Mouse (Mus musculus) thymus, adult 2 months (tissue): ENCODE measurements around the gene Nmrk1. TPM values are rescaled to one million over a fixed set of nuclear protein-coding genes. Genes with fewer than 3 reads are reported as not detected.

Experiments used
- DNase-seq: peaks from one replicate; pipeline ENCODE4 v3.0.0; 2021
- H3K27ac ChIP-seq: fragments of 200-500 bp; 2 replicates; pipeline ENCODE4 v1.5.1; 2012; ENCODE audit warnings: low read length, control low read depth; ENCODE audit not compliant: control insufficient read depth, insufficient read depth
- H3K27me3 ChIP-seq: fragments of 200-500 bp; 2 replicates; pipeline ENCODE4 v1.6.1; 2012; ENCODE audit warnings: mild to moderate bottlenecking, low read length, moderate library complexity, mixed read lengths; ENCODE audit not compliant: control insufficient read depth, insufficient read depth
- H3K36me3 ChIP-seq: fragments of 200-500 bp; 2 replicates; pipeline ENCODE4 v1.6.1; 2012; ENCODE audit warnings: mild to moderate bottlenecking, low read length, moderate library complexity; ENCODE audit not compliant: control insufficient read depth, insufficient read depth
- H3K4me1 ChIP-seq: fragments of 200-500 bp; replicated peaks from 2 replicates; pipeline ENCODE4 v1.6.1; 2012; ENCODE audit warnings: low read length; ENCODE audit not compliant: control insufficient read depth, insufficient read depth
- H3K4me3 ChIP-seq: fragments of 200-500 bp; 2 replicates; pipeline ENCODE4 v1.5.1; 2012; ENCODE audit warnings: mild to moderate bottlenecking, low read length, control low read depth, moderate library complexity; ENCODE audit not compliant: control insufficient read depth, insufficient read depth
- CTCF ChIP-seq: fragments of 200-500 bp; IDR thresholded peaks from 2 replicates; pipeline ENCODE4 v1.5.1; 2012; ENCODE audit warnings: mild to moderate bottlenecking, control low read depth, low read length, moderate library complexity, borderline replicate concordance; ENCODE audit not compliant: control insufficient read depth, poor library complexity, insufficient read depth; ENCODE audit errors: extremely low read depth
- POLR2A ChIP-seq: fragments of 200-500 bp; IDR thresholded peaks from 2 replicates; pipeline ENCODE4 v1.6.1; 2012; ENCODE audit warnings: mild to moderate bottlenecking, low read length, control low read depth, moderate library complexity; ENCODE audit not compliant: control insufficient read depth, poor library complexity, insufficient read depth; ENCODE audit errors: extremely low read depth
- WGBS: fragments of 180-500 bp; shearing (Covaris S2); methylation state at CpG from one replicate; pipeline ENCODE4 v1.1.7; 2018; 5-methylcytosine and 5-hydroxymethylcytosine counted together
- polyA plus RNA-seq: library from polyadenylated mRNA; depleted of rRNA; stranded (reverse); fragments of >200 nt; gene quantifications from 2 replicates; pipeline ENCODE4 v1.2.3, GENCODE M21; 2012

Gene Nmrk1
- polyA plus RNA-seq, 1 experiment: 5.2 TPM

DNA sequence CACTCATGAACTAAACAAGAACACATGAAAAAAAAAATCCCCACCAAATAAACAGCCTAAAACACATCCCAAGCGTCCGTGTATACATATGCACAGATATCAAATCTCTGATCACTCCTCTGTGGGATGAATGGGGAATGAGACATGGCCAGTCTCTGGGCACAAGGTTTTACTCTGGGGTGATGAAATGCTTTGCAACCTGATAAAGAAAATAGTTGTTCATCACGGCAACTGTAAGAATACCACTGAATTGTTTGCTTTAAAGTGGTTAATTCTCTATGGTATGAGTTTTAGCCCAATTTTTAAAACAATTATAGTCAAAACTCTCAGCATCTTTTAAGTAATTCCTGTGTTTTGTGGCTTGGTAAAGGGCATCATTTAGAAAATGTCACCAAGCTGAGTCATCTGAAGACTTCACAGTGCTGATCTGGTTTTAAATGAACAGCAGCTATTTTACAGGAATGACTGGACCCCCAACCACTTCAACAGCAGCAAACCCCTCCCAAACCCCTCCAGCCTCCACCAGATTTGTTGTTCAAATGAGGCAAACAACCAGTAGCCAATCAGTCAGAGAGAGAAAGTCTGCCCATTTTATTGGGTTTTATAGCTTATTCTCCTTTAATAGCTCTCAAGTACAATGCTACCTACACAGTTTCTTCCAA, 33.4 kb upstream of the Nmrk1 start:
- Histone ChIP-seq H3K4me1 (peaks cover 4% of the 10 kb centered on the region; the same call in 1 of the 2 replicates), H3K36me3 (no peaks in the 10 kb centered on the region; the same call in 1 of the 2 replicates), H3K27me3 (no peaks in the 10 kb centered on the region), H3K4me3 (no peak overlapping the region), H3K27ac (no peak overlapping the region)
- WGBS: 93% methylated on average over 3 of the region's 3 CpGs
- no peak for DNase-seq
- TF ChIP-seq POLR2A (no peak), CTCF (no peak)

DNA sequence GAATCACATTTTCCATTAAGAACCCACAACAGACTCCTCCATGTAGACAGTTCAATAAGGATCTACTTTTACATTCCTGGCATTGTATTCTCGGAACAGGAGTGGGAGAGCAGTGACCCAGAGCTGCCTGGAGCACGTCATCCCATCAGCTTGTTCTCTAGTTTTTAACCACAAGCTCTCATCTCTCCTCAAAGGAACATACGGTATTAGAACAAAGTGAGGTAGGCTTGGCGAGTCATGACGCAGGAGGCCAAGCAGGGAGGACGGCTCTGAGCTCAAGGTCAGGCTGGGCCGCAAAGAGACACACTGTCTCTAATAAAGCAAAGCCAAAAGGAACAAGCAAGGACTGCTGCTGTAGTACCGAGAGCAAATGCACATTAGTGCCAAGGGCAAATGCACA, 32.7 kb upstream of the Nmrk1 start:
- DNase-seq: no peak
- H3K4me3 ChIP-seq: no peak overlapping the region
- TF ChIP-seq CTCF: no peak
- TF ChIP-seq POLR2A: no peak
- H3K27ac ChIP-seq: no peak overlapping the region; the same call in 1 of the 2 replicates
- peaks cover 4% of the 10 kb centered on the region; the same call in 1 of the 2 replicates for H3K4me1 ChIP-seq
- H3K27me3 ChIP-seq: no peaks in the 10 kb centered on the region
- no peaks in the 10 kb centered on the region for H3K36me3 ChIP-seq
- WGBS: 88% methylated on average over 8 of the region's 8 CpGs

DNA sequence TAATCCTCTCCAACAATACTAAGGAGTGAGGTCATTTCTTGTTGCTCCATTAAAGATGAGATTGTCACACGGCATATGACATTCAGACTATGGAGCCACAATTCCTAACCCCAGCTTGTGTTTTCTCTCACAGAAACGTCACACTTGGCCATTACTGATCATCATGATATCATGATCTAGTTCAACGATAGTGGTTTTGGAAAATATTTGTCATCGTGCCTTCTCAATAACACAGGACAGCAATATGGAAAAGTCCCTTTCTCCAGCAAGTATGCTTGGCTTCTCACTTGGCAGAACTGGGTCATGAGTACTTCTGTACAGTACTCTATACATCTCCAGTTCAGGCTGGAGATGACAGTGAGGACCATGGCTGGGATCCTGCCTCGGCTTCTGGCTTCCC, 32.1 kb upstream of the Nmrk1 start:
- Histone ChIP-seq H3K27ac (no peak overlapping the region), H3K4me1 (peaks cover 4% of the 10 kb centered on the region; the same call in 1 of the 2 replicates), H3K36me3 (no peaks in the 10 kb centered on the region), H3K4me3 (no peak overlapping the region), H3K27me3 (no peaks in the 10 kb centered on the region)
- no peak for TF ChIP-seq POLR2A
- no peak for TF ChIP-seq CTCF
- 89% methylated on average over 5 of the region's 5 CpGs for WGBS
- no peak for DNase-seq

DNA sequence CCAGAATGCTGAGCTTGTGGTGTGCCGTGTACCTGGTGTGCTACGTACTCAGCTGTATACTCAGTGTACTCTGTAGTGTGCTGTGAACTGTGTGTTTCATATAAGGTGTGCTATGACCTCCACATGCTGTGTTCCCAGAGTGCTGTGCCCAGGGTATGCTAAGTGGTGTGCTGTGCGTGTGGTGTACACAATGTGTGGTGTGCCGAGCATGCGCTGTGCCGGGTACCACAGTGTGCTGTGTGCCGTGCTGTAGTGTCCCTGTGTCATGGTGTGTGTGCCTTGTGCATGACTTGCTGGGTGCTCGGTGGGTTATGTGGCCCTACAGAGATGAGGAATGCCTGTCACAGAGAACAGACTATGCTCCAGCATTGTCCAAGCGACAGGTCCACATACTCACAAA, 31.1 kb upstream of the Nmrk1 start:
- TF ChIP-seq CTCF: no peak
- TF ChIP-seq POLR2A: no peak

DNA sequence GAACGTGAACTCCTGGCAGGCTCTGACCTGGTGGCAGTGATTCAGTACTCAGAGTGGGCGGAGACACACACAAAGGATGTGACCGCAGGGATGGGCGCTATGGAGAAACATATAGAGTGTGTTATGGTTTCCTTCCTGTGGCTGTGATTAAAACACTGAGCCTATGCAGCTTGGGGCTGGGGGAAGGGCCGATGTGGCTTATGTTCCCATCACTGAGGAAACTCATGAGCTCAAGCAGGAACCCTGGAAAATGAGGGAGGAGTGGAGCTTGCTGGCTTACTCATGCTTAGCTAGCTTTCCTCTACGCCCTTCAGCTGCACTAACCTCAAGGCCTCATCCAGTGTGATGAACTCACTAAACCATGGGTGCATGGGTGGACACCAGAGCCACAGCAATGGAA, 28.7 kb upstream of the Nmrk1 start:
- TF ChIP-seq POLR2A (no peak), CTCF (no peak)
- Histone ChIP-seq H3K4me3 (no peak overlapping the region), H3K36me3 (no peaks in the 10 kb centered on the region), H3K27me3 (no peaks in the 10 kb centered on the region), H3K4me1 (peaks cover 4% of the 10 kb centered on the region; the same call in 1 of the 2 replicates), H3K27ac (no peak overlapping the region)
- DNase-seq: no peak
- 57% methylated on average over 6 of the region's 6 CpGs for WGBS

More for the DNA sequence above, 31.1 kb upstream of the Nmrk1 start:
- H3K4me3 ChIP-seq: no peak overlapping the region
- peaks cover 4% of the 10 kb centered on the region; the same call in 1 of the 2 replicates for H3K4me1 ChIP-seq
- WGBS: 96% methylated on average over 9 of the region's 9 CpGs
- no peak overlapping the region for H3K27ac ChIP-seq
- H3K27me3 ChIP-seq: no peaks in the 10 kb centered on the region
- no peak for DNase-seq
- no peaks in the 10 kb centered on the region for H3K36me3 ChIP-seq

DNA sequence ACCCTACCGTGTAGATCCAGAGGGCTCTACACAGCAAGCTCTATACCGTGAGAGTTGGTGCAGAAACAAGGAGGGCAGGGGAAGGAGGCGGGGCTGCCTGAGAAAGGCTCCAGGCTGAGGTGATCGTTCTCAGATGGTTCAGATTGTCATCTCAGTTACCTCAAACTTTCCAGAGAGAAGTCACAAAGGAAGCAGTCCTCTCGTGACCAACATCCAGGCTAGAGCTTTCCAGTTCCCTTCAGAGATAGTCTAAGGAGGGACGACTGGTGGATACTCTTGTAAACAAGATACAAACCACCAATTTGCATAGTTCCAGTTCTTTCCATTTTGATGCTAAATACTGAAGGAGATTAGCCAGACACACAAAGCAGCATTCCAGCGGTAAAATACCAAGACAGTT, 23.8 kb upstream of the Nmrk1 start:
- H3K4me1 ChIP-seq: peaks cover 7% of the 10 kb centered on the region; the same call in 1 of the 2 replicates
- no peaks in the 10 kb centered on the region for H3K36me3 ChIP-seq
- TF ChIP-seq CTCF (no peak), POLR2A (no peak)
- H3K27ac ChIP-seq: no peak overlapping the region
- no peak for DNase-seq
- WGBS: 48% methylated on average over 7 of the region's 7 CpGs
- no peaks in the 10 kb centered on the region for H3K27me3 ChIP-seq
- H3K4me3 ChIP-seq: no peak overlapping the region
